Mouse (Mus musculus) spleen, postnatal 36 days (tissue): ENCODE data around the gene Vamp2.
A peak's percentile ranks its signal among the peaks of the same experiment; 100 is the strongest.

Experiments used
- DNase-seq, 2 experiments: peaks; one replicate each; pipeline ENCODE4 v3.0.0; 2022; ENCODE audit warnings: low spot score in 2 of 2, mixed read lengths in 1 of 2

The Vamp2 gene

GRCm38 (mm10) chr11:69114621-69115020, 26.3 kb downstream of the Vamp2 start:
- no peak for DNase-seq

GRCm38 (mm10) chr11:69116843-69117242, 28.6 kb downstream of the Vamp2 start:
- DNase-seq: no peak

- peak; percentile 66 to 70 for DNase-seq
These were observed 29.7 kb downstream of the Vamp2 start for GRCm38 (mm10) chr11:69117737-69118695.

GRCm38 (mm10) chr11:69118765-69119164, 30.5 kb downstream of the Vamp2 start:
- peak; percentile 76 to 88 for DNase-seq

GRCm38 (mm10) chr11:69119446-69120155, 31.3 kb downstream of the Vamp2 start:
- no peak for DNase-seq

GRCm38 (mm10) chr11:69120221-69121000, 32.1 kb downstream of the Vamp2 start, which contains the start of gene Hes7:
Gene Hes7, plus strand, starts transcription at chr11:69120404.
- no peak for DNase-seq

- DNase-seq: no peak
These were observed 32.9 kb downstream of the Vamp2 start for GRCm38 (mm10) chr11:69121001-69121740.

- DNase-seq: no peak
These were observed 33.5 kb downstream of the Vamp2 start for GRCm38 (mm10) chr11:69121741-69122335.

- DNase-seq: peak; percentile 80 to 85
These were observed 34.2 kb downstream of the Vamp2 start, which contains the start of gene 9130213A22Rik for GRCm38 (mm10) chr11:69122336-69122951. Gene 9130213A22Rik, minus strand, starts transcription at chr11:69122589.

GRCm38 (mm10) chr11:69123056-69123692, 34.9 kb downstream of the Vamp2 start:
- DNase-seq: peak; percentile 88 to 91

GRCm38 (mm10) chr11:69123693-69124497, 35.6 kb downstream of the Vamp2 start:
- peak; percentile 75 to 78 for DNase-seq

GRCm38 (mm10) chr11:69124498-69124847, 36.2 kb downstream of the Vamp2 start:
- peak; percentile 59 to 76 for DNase-seq

GRCm38 (mm10) chr11:69125041-69125851, 37.0 kb downstream of the Vamp2 start:
- peak; percentile 74 to 83 for DNase-seq

- DNase-seq: no peak
These were observed 37.4 kb downstream of the Vamp2 start, which contains the start of gene Aloxe3 for GRCm38 (mm10) chr11:69125852-69125918. Gene Aloxe3, plus strand, starts transcription at chr11:69125896.

- DNase-seq: no peak
These were observed 37.8 kb downstream of the Vamp2 start for GRCm38 (mm10) chr11:69125919-69126705.

- DNase-seq: no peak
These were observed 38.4 kb downstream of the Vamp2 start for GRCm38 (mm10) chr11:69126706-69127095.

GRCm38 (mm10) chr11:69128426-69129122, 40.3 kb downstream of the Vamp2 start:
- DNase-seq: no peak
